Mouse (Mus musculus): ENCODE data around the gene Tmem91.

Gene Tmem91

GRCm38 (mm10) chr7:25699851-25700250, 24.9 kb upstream of the Tmem91 start:
- in situ Hi-C loops (cut with MboI), result no loop called here

GRCm38 (mm10) chr7:25694104-25694503, 19.1 kb upstream of the Tmem91 start:
- in situ Hi-C loops (cut with MboI), result no loop called here

DNA sequence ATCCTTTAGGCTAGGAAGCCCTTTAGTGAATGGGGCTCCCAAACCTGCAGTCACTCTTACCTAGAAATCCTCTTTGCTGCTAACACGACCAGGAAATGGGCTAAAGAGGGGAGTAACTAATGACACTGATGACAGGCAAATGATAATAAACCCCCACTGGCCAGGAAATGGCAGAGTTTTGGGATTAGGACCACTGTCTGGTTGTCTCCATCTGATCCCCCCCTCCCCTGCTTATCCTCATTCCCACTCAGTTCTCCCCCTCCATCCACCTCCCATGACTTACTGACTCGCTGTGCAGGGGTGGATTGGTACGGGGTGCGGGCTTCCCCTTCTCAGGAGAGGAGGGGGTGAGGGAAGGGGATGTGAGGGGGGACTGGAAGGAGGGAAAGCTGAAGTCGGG, 15.1 kb upstream of the Tmem91 start:
- in situ Hi-C loops (cut with MboI), result no loop called here

DNA sequence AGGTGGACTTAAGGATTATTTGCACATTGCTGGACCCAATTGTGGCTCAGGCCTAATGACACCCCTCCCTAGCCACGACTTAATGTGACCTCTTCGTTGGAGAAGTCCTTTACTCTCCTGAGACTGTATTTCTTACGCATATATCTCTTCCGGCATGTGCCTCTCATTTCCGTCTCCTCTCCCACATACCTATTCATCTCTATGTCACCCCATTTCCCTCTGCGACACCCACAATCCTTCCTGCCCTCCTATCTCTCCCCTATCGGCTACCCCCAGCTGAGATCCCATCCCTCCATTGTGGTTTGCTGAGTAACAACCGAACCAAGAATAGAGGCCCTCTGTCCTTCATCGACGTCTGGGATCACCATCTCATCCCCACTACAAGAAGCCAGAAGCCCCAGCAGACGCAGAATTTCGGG, 14.6 kb upstream of the Tmem91 start:
- in situ Hi-C loops (cut with MboI), result no loop called here

DNA sequence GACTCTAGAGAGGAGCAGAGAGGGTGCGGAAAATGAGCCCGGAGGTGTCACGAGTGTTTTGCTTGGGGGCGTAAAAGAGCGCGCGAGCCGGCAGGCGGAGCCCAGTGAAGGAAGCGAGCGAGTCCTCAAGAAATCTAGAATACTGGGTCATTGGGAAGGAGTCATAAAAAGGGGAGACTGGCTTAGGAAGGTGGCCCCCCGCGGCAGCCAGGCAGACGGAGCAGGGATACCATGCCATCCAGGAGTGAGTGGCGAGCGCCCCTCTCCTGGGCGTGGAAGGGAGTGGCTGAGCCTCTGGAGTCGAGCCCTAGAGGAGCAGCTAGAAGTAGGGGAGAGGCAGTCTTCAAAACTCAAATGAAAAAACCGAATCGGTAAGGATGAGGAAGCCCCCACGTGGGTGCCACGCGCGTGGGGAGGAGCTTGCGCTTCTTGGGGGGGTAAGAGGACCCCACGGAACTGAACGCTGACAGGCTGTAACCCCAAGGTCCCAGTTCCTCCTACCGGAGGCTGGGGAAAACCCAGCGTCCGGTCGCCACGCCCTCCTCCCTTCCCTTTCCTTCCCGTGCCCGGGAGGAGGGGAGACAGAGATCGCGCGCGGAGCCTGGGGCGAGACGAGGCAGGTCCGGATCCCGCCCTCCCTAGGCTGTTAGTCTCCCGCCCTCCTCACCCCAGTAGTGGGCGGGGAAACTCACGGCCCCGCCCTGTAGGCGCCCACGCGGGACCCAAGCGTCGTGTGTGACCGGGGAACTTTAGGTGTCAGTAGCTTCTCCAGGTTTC, 14.0 kb upstream of the Tmem91 start:
- in situ Hi-C loops (cut with MboI), result no loop called here

- in situ Hi-C loops (cut with MboI), result no loop called here
Measured at GRCm38 (mm10) chr7:25687811-25688401, 12.9 kb upstream of the Tmem91 start.

- in situ Hi-C loops (cut with MboI), result no loop called here
Measured at GRCm38 (mm10) chr7:25686680-25687531, 11.9 kb upstream of the Tmem91 start, which contains the start of gene Tgfb1. Gene Tgfb1 (plus strand): TSS chr7:25687002.

DNA sequence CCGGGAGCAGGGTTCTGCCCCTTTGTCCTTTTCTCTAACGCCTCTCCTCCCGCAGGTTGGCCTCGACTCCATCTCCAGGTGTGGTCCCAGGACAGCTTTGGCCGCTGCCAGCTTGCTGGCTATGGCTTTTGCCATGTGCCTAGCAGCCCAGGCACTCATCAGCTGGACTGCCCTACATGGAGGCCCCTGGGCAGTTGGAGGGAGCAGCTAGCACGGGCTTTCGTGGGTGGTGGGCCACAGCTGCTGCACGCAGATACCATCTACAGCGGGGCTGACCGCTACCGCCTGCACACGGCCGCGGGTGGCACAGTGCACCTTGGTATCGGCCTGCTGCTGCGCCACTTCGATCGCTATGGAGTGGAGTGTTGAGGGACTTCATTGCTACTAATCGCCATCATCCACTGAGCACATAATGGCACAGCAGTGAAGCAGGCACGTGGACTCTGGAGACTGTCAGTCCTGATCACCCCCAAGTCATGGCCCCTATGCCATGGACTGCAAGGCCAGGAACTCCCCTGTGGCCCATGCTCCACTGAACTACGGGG, 11.0 kb upstream of the Tmem91 start:
- in situ Hi-C loops (cut with MboI), result no loop called here

DNA sequence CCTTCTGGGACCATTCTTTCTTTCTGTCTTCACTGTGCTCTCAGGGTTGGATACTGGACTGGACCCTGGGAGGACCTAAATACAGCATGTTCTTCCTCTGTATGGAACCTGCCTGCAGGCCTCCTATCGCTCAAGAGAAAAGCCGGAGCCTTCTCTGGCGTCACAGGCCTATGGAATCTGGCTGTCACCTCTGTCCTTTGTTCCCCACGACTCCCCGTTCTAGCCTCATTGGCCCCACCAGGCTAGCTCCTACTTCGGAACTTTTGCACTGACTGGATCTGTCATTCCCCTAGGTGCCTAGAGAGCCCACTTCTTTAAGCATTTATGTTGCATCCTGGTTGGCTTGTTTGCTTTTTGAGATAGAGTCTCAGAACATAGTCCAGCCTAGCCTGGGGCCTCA, 9.7 kb upstream of the Tmem91 start:
- in situ Hi-C loops (cut with MboI), result no loop called here

DNA sequence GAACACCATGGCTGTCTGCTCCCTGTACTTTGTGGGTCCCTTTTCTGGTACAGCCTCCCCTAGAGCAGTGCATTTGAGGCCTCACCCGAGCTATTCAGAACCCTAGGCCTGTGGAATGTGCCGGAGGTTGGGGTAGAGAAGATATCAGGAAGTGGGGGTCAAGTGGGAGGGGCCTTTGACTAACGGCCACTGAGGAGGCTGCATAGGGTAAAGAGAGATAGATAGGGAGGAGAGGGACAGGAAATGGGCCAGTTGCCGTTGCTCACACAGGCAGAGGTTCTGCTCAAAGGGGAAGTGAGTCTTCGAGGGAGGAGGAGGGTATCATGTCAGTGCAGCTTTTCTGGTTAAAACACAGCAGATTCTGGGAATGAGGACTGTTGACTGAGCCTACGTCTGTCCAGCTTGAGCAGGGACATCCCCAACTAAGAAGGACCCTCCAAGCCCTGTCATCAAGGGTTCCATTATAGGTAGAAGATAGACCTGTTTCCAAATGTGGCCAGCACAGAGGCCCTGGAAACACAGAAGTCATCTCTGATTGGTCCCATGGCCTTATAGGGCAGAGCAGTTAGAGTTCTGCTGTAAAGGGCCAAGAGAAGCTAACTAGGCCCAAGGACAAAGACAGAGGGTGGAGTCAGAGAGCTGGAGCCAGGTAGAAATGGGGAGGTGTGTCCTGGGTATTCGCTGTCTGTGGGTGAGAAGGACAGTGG, 8.7 kb upstream of the Tmem91 start:
- in situ Hi-C loops (cut with MboI), result no loop called here

DNA sequence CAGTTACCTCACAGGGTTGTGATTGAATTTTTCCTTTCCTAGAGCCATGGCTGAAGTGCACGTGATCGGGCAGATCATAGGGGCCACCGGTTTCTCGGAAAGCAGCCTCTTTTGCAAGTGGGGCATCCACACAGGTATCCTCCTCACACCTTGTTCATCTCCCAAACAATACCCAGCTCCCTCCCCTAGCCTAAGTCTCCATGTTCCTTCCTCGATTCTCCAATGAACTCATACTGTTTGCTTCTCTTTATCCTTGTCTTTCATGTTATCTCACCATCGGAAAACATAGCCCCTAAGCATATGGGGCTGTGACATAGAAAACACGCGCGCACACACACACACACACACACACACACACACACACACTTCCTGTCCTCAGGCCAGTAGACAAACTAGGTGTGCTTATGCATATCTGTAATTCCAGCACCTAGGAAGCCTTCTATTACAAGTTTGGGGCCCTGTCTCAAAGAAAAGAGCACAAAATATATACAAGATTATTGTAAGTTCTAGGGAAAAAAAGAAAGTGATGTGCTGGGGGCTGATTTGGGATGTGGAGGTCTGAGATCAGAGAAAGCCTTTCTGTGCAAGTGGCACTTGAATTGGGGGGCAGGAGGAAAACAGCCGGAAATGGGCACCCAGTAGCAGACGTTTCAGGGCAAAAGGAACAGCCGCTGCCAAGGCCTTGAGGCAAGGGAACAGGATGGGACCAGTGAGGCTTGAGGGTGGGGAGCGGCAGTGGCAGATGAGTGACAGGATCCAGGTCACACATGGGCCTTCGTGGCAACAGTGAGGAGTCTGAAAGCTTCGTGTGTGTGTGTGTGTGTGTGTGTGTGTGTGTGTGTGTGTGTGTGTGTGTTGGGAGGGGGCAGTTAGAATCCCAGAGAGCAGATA, 6.6 kb upstream of the Tmem91 start:
- in situ Hi-C loops (cut with MboI), result no loop called here

- in situ Hi-C loops (cut with MboI), result no loop called here
Measured at GRCm38 (mm10) chr7:25680514-25681258, 5.7 kb upstream of the Tmem91 start, which contains the start of gene B9d2. Gene B9d2 (plus strand): TSS chr7:25680780.

DNA sequence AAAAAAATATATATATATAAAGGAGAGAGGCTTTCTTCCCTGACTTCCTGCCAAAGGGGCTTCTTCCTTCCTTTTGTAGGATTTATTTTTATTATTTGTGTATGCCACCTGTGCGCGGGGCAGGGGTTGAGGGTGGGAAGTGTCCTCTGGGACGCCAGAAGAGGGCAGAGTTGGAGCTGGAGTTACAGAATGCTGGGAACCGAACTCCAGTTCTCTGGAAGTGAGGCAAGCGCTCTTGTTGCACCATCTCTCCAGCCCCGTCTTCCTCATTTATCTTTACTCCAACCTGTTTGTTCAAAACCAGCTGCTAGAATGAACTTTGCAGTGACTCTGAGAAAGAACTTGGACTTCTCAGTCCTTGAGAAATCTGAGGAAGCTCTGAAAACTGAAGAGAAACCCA, 5.0 kb upstream of the Tmem91 start:
- in situ Hi-C loops (cut with MboI), result no loop called here

DNA sequence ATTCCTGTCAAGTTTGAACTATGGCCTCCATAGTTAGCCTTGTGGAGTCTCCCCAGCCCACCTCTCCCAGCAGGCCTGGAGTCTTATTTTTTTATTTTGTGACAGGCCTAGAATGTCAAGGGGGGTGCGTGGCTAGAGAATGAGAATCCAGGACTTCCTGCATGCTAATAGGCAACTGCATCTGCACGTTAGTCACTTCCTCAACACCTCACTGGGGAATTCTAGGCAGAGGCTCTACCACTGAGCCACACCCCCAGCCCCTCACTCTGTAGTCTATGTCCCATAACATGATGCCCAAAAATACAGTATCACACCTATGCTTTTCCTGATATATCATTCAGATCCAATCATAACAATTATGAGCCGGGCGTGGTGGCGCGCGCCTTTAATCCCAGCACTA, 2.0 kb upstream of the Tmem91 start:
- in situ Hi-C loops (cut with MboI), result no loop called here

DNA sequence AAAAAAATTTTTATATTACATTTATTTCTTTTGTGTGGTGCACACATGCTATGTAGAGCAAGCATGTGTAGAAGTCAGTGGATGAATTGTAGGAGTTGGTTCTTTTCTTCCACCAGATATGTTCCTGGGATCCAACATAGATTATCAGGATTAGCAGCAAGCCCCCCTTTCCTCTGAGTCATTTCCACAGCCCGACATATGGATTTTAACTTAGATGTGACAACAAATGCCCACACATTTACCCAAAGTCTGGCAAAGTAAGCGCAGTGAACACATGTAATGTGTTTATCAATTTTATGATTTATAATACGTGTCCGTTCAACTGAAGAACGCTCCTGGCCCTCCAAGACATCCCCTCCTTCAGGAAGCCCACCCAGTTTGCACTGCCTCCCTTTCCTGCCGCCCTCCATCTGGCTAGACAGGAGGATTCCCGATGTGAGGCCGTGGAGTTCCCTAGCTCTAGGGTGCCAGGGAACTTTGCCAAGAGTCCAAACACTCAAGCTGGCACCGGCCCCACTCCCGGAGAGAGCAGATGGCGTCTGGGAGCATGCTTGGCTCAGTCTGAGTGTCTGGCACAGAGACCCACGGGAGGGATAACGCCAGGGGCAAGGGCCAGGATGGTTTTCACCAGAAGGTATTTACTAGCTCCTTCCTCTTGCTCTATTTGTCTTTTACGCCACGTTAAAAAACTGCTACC, 1.3 kb upstream of the Tmem91 start:
- in situ Hi-C loops (cut with MboI), result no loop called here

- in situ Hi-C loops (cut with MboI), result no loop called here
Measured at GRCm38 (mm10) chr7:25675405-25675804, 439 bp upstream of the Tmem91 start.

DNA sequence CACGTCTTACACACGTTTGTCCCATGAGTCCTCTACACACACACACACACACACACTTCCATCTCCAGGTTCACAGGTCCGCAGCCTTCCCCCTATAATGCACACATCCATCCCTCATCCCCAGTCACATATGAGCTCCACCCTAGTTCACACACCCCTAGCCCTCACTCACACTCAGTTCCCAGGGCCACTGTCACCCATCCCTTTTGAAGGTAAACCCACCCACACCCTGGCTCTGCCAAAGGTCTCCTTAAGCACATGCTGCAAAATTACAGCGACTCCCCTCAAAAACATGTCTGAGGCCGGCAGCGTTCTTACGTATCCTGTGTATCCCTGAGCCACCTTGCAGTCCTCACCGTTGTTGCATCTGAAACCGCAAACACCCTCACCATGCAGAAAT, 669 bp downstream of the Tmem91 start:
- in situ Hi-C loops (cut with MboI), result no loop called here

GRCm38 (mm10) chr7:25672442-25672841, 2.5 kb downstream of the Tmem91 start:
- in situ Hi-C loops (cut with MboI), result no loop called here

GRCm38 (mm10) chr7:25671686-25672085, 3.3 kb downstream of the Tmem91 start:
- in situ Hi-C loops (cut with MboI), result no loop called here
